Mouse (Mus musculus): ENCODE data around the gene Foxo3. TPM values are rescaled to one million over a fixed set of nuclear protein-coding genes. Genes with fewer than 3 reads are reported as not detected.
A peak's percentile ranks its signal among the peaks of the same experiment; 100 is the strongest.

The Foxo3 gene
- polyA plus RNA-seq, 1 experiment = 49.3 TPM

DNA sequence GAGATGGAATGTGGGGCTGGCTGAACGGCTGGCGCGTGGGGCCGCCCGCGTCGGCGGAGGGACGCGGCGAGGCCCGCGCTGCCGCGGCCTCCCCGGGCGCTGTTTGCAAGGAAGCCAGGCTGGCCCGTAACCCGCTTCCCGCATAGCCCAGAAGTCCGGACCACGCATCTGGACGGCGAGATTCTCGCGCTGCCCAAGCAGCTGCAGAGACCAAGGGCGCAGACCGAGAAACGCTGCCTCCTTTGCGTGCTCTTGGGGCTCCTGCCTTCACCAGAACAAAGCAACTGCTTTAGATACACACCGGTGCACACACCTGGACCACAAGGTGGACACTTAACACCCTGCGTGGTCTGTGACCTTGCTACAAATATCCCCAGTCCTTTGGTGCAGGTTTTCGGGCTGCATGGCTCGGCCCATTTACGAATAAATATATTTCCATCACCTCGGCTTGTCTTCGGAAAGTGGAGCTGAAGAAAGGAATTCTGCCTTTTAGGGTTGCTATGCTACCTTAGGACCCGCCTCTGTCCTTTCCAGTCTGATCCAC, 1.8 kb upstream of the Foxo3 start:
- Histone ChIP-seq H3K4me1 (ENCODE audit: control insufficient read depth, insufficient read depth, low read length) (peaks cover 16% of the 10 kb centered on the region), H3K4me3 (replicated peaks; ENCODE audit: extremely low read depth, low read depth, low read length) (peak overlapping the region; percentile 88)
- DNase-seq = no peak
- TF ChIP-seq POLR2A (IDR thresholded peaks at IDR 0.05; ENCODE audit: borderline replicate concordance, extremely low read depth, low read depth, low read length) = no peak
- no peak for TF ChIP-seq CTCF (IDR thresholded peaks at IDR 0.05; ENCODE audit: insufficient read depth, low read length)
- WGBS = 2% methylated on average over 38 of the region's 38 CpGs

DNA sequence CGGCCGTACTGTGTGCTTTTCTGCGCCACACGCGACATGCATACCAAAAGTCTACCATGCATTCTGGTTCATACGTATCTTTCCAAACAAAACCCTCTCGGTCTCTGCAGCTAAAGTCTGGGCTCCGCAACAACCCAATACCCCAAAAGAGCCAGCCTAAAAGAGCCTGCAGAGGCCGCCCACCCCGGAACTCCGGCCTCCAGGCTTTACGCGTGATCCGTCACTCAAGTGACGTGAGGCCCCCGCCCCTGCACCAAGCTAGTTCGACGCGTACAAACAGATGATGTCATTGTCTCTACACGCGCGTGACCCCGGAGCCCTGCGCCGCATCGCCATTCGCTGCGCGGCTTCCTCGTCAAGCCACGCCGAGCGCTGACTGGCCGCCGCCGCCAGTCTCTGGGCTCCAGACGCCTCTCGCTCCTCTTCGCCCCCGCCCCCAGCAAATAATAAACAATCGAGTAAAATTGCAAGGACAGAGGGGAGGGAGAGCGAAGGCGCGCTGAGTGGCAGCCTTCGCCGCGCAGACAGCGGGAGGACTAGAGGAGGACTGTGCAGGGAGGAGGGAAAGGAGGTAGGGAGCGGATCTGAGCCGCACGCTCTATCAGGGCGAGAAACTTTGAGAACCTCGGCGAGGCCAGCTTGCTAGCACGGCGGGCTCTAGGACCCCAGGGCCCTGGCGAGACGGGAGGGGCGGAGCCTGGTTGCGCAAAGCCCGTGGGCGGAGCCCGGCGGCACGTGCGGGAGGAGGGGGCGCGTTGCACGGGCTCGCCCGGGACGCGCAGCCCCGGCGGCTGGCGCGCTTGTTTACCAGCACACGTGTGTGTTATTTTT, 1.1 kb upstream of the Foxo3 start:
- DNase-seq = peak; percentile 96
- WGBS = under 1% methylated on average over 78 of the region's 78 CpGs
- H3K4me3 ChIP-seq (replicated peaks; ENCODE audit: extremely low read depth, low read depth, low read length) = peak overlapping the region; percentile 88
- no peak for TF ChIP-seq CTCF (IDR thresholded peaks at IDR 0.05; ENCODE audit: insufficient read depth, low read length)
- peak; percentile 67; the same call in 1 of the 2 replicates for TF ChIP-seq POLR2A (IDR thresholded peaks at IDR 0.05; ENCODE audit: borderline replicate concordance, extremely low read depth, low read depth, low read length)
- H3K4me1 ChIP-seq (ENCODE audit: control insufficient read depth, insufficient read depth, low read length) = peaks cover 16% of the 10 kb centered on the region

- under 1% methylated on average over 31 of the region's 40 CpGs for WGBS
- TF ChIP-seq POLR2A (IDR thresholded peaks at IDR 0.05; ENCODE audit: borderline replicate concordance, extremely low read depth, low read depth, low read length) (peak; percentile 39; the same call in 1 of the 2 replicates), CTCF (IDR thresholded peaks at IDR 0.05; ENCODE audit: insufficient read depth, low read length) (no peak)
- H3K4me1 ChIP-seq (ENCODE audit: control insufficient read depth, insufficient read depth, low read length) = peaks cover 25% of the 10 kb centered on the region
- H3K4me3 ChIP-seq (replicated peaks; ENCODE audit: extremely low read depth, low read depth, low read length) = peak overlapping the region; percentile 73
- no peak for DNase-seq
Observed at GRCm38 (mm10) chr10:42275871-42276501, 569 bp downstream of the Foxo3 start.

GRCm38 (mm10) chr10:42275401-42275870, 1.1 kb downstream of the Foxo3 start:
- no peak for TF ChIP-seq CTCF (IDR thresholded peaks at IDR 0.05; ENCODE audit: insufficient read depth, low read length)
- TF ChIP-seq POLR2A (IDR thresholded peaks at IDR 0.05; ENCODE audit: borderline replicate concordance, extremely low read depth, low read depth, low read length) = no peak; the same call in 1 of the 2 replicates
- WGBS = under 1% methylated on average over 52 of the region's 54 CpGs
- Histone ChIP-seq H3K4me1 (ENCODE audit: control insufficient read depth, insufficient read depth, low read length) (peaks cover 26% of the 10 kb centered on the region), H3K4me3 (replicated peaks; ENCODE audit: extremely low read depth, low read depth, low read length) (peak overlapping the region; percentile 73)
- peak; percentile 68 for DNase-seq

GRCm38 (mm10) chr10:42274712-42275400, 1.7 kb downstream of the Foxo3 start:
- 9% methylated on average over 65 of the region's 65 CpGs for WGBS
- DNase-seq = no peak
- no peak for TF ChIP-seq POLR2A (IDR thresholded peaks at IDR 0.05; ENCODE audit: borderline replicate concordance, extremely low read depth, low read depth, low read length)
- no peak for TF ChIP-seq CTCF (IDR thresholded peaks at IDR 0.05; ENCODE audit: insufficient read depth, low read length)
- Histone ChIP-seq H3K4me3 (replicated peaks; ENCODE audit: extremely low read depth, low read depth, low read length) (peak overlapping the region; percentile 73), H3K4me1 (ENCODE audit: control insufficient read depth, insufficient read depth, low read length) (peaks cover 28% of the 10 kb centered on the region)

- H3K4me3 ChIP-seq (replicated peaks; ENCODE audit: extremely low read depth, low read depth, low read length) = peak overlapping the region; percentile 73
- 15% methylated on average over 21 of the region's 21 CpGs for WGBS
- no peak for TF ChIP-seq POLR2A (IDR thresholded peaks at IDR 0.05; ENCODE audit: borderline replicate concordance, extremely low read depth, low read depth, low read length)
- no peak for TF ChIP-seq CTCF (IDR thresholded peaks at IDR 0.05; ENCODE audit: insufficient read depth, low read length)
- peak; percentile 64 for DNase-seq
- H3K4me1 ChIP-seq (ENCODE audit: control insufficient read depth, insufficient read depth, low read length) = peaks cover 36% of the 10 kb centered on the region
Observed at GRCm38 (mm10) chr10:42273760-42274691, 2.5 kb downstream of the Foxo3 start.

DNA sequence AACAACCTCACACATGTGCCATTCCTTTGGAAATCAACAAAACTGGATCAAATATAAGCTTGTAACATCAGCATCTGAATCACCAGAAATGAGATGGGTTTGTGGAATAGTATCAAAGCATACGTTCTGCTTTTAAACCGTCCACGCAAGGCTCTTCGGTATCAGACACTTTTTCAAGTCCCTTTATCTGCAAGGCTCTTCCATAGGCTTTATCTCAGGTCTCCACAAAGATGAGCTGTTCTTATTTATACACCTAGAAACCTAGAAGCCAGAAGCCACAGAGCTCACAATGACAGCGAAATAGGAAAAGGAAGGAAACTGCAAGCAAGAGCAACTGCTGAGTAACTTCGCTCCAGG, 3.2 kb downstream of the Foxo3 start:
- WGBS = 60% methylated on average over 6 of the region's 6 CpGs
- no peak for DNase-seq
- Histone ChIP-seq H3K4me1 (ENCODE audit: control insufficient read depth, insufficient read depth, low read length) (peaks cover 39% of the 10 kb centered on the region), H3K4me3 (replicated peaks; ENCODE audit: extremely low read depth, low read depth, low read length) (peak overlapping the region; percentile 73)
- TF ChIP-seq CTCF (IDR thresholded peaks at IDR 0.05; ENCODE audit: insufficient read depth, low read length) = no peak
- no peak for TF ChIP-seq POLR2A (IDR thresholded peaks at IDR 0.05; ENCODE audit: borderline replicate concordance, extremely low read depth, low read depth, low read length)

DNA sequence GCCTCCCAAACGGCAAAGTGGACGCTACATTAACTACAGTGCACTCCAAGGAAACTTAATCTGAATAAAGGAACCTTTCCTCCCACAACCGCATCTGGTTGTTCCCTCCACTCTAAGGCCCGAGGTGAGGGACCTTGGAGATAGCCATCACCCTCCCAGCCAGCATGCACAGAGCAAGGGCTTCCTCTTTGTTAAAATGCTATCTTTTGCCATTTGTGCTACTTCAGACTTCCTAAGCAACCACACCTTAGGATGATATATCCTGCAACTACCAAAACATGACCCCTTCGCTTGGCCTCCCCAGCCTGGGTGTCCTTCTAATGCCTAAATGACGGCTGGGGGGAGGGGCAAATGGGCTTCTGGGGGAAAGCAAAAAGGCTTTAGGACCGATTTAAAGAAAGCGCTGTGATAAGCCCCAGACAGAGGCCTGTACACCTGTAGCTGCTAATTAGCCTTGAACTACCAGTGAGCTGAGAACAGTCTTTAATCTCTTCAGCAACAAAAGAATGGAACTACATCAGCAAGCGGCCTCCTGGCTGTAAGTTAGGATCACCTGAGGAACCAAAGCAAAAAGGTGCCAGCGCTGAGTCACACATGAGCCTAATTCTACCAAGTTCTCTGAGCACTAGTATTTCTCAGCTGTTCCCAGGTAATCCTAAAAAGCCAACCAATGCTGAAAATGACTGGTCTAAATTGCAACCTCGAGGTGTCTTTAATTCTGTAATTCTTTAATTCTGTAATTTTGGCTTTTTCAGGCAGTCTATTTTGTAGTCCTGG, 4.9 kb downstream of the Foxo3 start:
- DNase-seq = no peak
- Histone ChIP-seq H3K4me1 (ENCODE audit: control insufficient read depth, insufficient read depth, low read length) (peaks cover 49% of the 10 kb centered on the region), H3K4me3 (replicated peaks; ENCODE audit: extremely low read depth, low read depth, low read length) (no peak overlapping the region)
- 58% methylated on average over 11 of the region's 11 CpGs for WGBS
- TF ChIP-seq CTCF (IDR thresholded peaks at IDR 0.05; ENCODE audit: insufficient read depth, low read length) (no peak), POLR2A (IDR thresholded peaks at IDR 0.05; ENCODE audit: borderline replicate concordance, extremely low read depth, low read depth, low read length) (no peak)

Measured in lung, adult 2 months (tissue).